Mouse (Mus musculus) forebrain, embryonic 15.5 days (tissue): ENCODE results near the gene Samd9l. TPM values are rescaled to one million over a fixed set of nuclear protein-coding genes. Genes with fewer than 3 reads are reported as not detected.

ENCODE experiments used
- polyA plus RNA-seq: library from polyadenylated mRNA; unstranded; fragments of >200 nt; fragmentation: Nextera tagmentation; extraction: Ambion mirVana; gene quantifications from 2 replicates; pipeline ENCODE4 v1.2.1, GENCODE M21; 2015

The Samd9l gene
- polyA plus RNA-seq, 1 experiment from 2014 or later: 1.1 TPM

Other genes starting within 250 kb of the Samd9l start
- gene Hepacam2, start 98.7 kb upstream of the Samd9l start, polyA plus RNA-seq: 0.49 and 0.83 TPM in 2 replicates
- 49.3 and 52.6 TPM in 2 replicates for gene Vps50, start 98.8 kb upstream of the Samd9l start, polyA plus RNA-seq